Mouse (Mus musculus): ENCODE results near the gene Grm5. TPM values are rescaled to one million over a fixed set of nuclear protein-coding genes. Genes with fewer than 3 reads are reported as not detected.

Grm5 gene
- not detected for total RNA-seq (2021)
- long read RNA-seq, experiment 1: 0 reads
- long read RNA-seq, experiment 2: 0 reads

GRCm38 (mm10) chr7:87583868-87584267 is at the start of gene Grm5:
Grm5 (plus strand) TSS chr7:87584168.
- intact Hi-C loops (cut with DNase I): no loop called here
- no peak for DNase-seq

- intact Hi-C loops (cut with DNase I): no loop called here
- DNase-seq: no peak
Observed at GRCm38 (mm10) chr7:87539031-87539430, 44.9 kb upstream of the Grm5 start.

- intact Hi-C loops (cut with DNase I): no loop called here
- DNase-seq: no peak
Observed at GRCm38 (mm10) chr7:87565300-87565699, 18.7 kb upstream of the Grm5 start.

- intact Hi-C loops (cut with DNase I): no loop called here
Observed at GRCm38 (mm10) chr7:87566476-87566875, 17.5 kb upstream of the Grm5 start.

GRCm38 (mm10) chr7:87584281-87584701 is 323 bp downstream of the Grm5 start:
- DNase-seq: no peak

More at GRCm38 (mm10) chr7:87566476-87566875, 17.5 kb upstream of the Grm5 start:
- DNase-seq: no peak

GRCm38 (mm10) chr7:87586271-87586937 is 2.4 kb downstream of the Grm5 start:
- intact Hi-C loops (cut with DNase I): no loop called here
- DNase-seq: no peak

More at GRCm38 (mm10) chr7:87584281-87584701, 323 bp downstream of the Grm5 start:
- intact Hi-C loops (cut with DNase I): no loop called here

GRCm38 (mm10) chr7:87587976-87588375 is 4.0 kb downstream of the Grm5 start:
- intact Hi-C loops (cut with DNase I): no loop called here
- no peak for DNase-seq

- no peak for DNase-seq
- intact Hi-C loops (cut with DNase I): no loop called here
Observed at GRCm38 (mm10) chr7:87626251-87626650, 42.3 kb downstream of the Grm5 start.

GRCm38 (mm10) chr7:87635530-87635929 is 51.6 kb downstream of the Grm5 start:
- no peak for DNase-seq
- intact Hi-C loops (cut with DNase I): no loop called here

GRCm38 (mm10) chr7:87650610-87651009 is 66.6 kb downstream of the Grm5 start:
- intact Hi-C loops (cut with DNase I): no loop called here
- DNase-seq: no peak

- no peak for DNase-seq
- intact Hi-C loops (cut with DNase I): no loop called here
Observed at GRCm38 (mm10) chr7:87661794-87662193, 77.8 kb downstream of the Grm5 start.

GRCm38 (mm10) chr7:87664041-87664440 is 80.1 kb downstream of the Grm5 start:
- no peak for DNase-seq

GRCm38 (mm10) chr7:87716393-87716792 is 132.4 kb downstream of the Grm5 start:
- no peak for DNase-seq
- intact Hi-C loops (cut with DNase I): no loop called here

More at GRCm38 (mm10) chr7:87664041-87664440, 80.1 kb downstream of the Grm5 start:
- intact Hi-C loops (cut with DNase I): no loop called here

GRCm38 (mm10) chr7:87718631-87719030 is 134.7 kb downstream of the Grm5 start:
- intact Hi-C loops (cut with DNase I): no loop called here

GRCm38 (mm10) chr7:87734511-87734910 is 150.5 kb downstream of the Grm5 start:
- intact Hi-C loops (cut with DNase I): no loop called here
- no peak for DNase-seq

More at GRCm38 (mm10) chr7:87718631-87719030, 134.7 kb downstream of the Grm5 start:
- DNase-seq: no peak

GRCm38 (mm10) chr7:87761945-87762344 is 178.0 kb downstream of the Grm5 start:
- intact Hi-C loops (cut with DNase I): no loop called here

GRCm38 (mm10) chr7:87762376-87762775 is 178.4 kb downstream of the Grm5 start:
- DNase-seq: no peak
- intact Hi-C loops (cut with DNase I): no loop called here

More at GRCm38 (mm10) chr7:87761945-87762344, 178.0 kb downstream of the Grm5 start:
- DNase-seq: no peak

GRCm38 (mm10) chr7:87787560-87787959 is 203.6 kb downstream of the Grm5 start:
- DNase-seq: no peak
- intact Hi-C loops (cut with DNase I): no loop called here

- no peak for DNase-seq
- intact Hi-C loops (cut with DNase I): no loop called here
Observed at GRCm38 (mm10) chr7:87788963-87789362, 205.0 kb downstream of the Grm5 start.

- intact Hi-C loops (cut with DNase I): no loop called here
- DNase-seq: no peak
Observed at GRCm38 (mm10) chr7:87793896-87794295, 209.9 kb downstream of the Grm5 start.

- intact Hi-C loops (cut with DNase I): no loop called here
- no peak for DNase-seq
Observed at GRCm38 (mm10) chr7:87824898-87825297, 240.9 kb downstream of the Grm5 start.

GRCm38 (mm10) chr7:87834669-87835068 is 250.7 kb downstream of the Grm5 start:
- intact Hi-C loops (cut with DNase I): no loop called here
- DNase-seq: no peak

Measured in gastrocnemius, postnatal 36 days (tissue).